Mouse (Mus musculus) mouse embryonic stem cell (cell line): ENCODE measurements around the gene Stx4a.
"Not testable (repeated sequence)": the region's sequence is repeated elsewhere in the genome, so short reads cannot be mapped to it uniquely, and the experiment has no call there.

Experiments
- in situ Hi-C, 2 experiments: fragments of 300-500 bp; cut with MboI; formaldehyde crosslinking; loops; 1 replicate in 1 of 2; 3 replicates in 1 of 2; pipeline ENCODE4 v1.14.3; 2019 to 2020; ENCODE audit warnings: low sequenced_read_pairs in 2 of 2, low pct_unique_long_range_greater_than_20kb in 1 of 2, mixed read lengths in 1 of 2; ENCODE audit not compliant: unreplicated experiment in 1 of 2

Stx4a gene

DNA sequence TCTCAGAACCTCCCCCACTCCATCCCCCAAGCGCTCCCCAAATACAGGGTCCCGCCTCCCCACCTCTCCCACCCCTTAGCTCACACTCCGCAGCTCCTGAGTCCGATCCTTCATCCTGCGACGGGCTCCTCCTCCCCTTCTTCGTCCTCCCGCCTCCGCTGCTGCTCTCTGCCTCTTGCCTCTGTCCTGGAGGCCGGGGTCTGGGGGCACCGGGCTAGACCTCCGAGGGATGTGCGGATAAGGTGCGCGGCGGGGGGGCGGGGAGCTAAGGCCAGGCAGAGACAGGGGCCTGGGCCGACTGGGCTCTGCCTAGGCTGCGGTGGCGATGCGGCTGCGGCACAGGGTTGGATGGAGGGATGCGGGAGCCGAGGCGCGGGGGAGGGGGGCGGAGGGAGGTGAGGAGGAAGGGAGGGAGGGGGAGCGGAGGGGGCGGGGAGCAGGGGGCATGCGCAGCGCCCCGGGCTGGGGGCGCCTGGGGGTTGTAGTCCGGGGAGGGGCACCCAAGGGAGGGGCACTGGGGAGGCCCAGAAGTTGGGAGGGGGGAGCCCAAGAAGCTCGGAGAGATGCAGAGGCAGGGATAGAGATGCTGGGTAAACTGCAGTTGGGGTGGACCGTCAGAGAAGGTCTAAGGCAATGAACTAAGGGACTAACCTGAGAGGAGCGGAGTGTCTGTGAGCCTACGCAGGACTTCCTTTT, at the start of gene Stx4a, which contains the start of gene Stx1b:
Gene Stx4a, plus strand, starts transcription at position 119 of the 696 bp plus-strand sequence.
Gene Stx1b, minus strand, starts transcription at position 374 of the 696 bp plus-strand sequence.
- in situ Hi-C loops, result no loop called here

DNA sequence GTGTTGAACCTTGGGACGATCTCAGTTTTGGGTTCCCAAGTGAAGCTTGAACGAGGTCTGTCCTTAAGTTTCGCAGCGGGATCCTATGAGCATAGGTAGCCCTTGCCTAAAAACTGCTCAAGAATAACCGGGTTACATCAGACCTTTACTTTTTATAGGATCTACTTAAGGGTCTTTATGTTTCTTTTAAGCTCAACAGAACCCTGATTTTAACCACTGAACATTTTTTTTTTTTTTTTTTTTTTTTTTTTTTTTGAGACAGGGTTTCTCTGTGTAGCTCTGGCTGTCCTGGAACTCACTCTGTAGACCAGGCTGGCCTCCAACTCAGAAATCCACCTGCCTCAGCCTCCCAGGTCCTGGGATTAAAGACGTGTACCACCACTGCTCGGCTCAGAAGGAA, 48.3 kb upstream of the Stx4a start:
- in situ Hi-C loops, result not testable (repeated sequence)

DNA sequence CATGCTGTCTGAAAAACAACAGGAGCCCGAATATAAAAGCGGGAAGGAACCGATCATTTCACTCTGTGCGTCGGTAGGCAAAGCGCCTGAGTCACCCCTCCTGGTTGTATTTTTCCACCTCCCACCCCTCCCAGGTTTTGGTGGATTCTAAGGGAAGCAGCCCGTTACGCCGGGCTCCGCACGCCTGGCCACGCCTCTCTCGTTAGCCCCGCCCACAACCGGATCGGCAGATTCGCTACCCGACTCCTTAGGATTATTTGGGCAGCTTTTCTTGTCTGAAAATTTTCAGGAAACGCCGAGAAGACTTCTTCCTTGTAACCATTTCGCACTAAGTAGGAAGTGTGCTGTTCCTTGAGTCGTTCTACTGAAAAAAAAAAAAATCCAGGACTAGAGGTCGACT, 47.7 kb upstream of the Stx4a start, which contains the start of gene Setd1a:
Gene Setd1a, plus strand, starts transcription at position 245 of the 400 bp plus-strand sequence.
- in situ Hi-C loops, result no loop called here

- in situ Hi-C loops, result no loop called here
Measured at GRCm38 (mm10) chr7:127776878-127777473, 47.1 kb upstream of the Stx4a start.

DNA sequence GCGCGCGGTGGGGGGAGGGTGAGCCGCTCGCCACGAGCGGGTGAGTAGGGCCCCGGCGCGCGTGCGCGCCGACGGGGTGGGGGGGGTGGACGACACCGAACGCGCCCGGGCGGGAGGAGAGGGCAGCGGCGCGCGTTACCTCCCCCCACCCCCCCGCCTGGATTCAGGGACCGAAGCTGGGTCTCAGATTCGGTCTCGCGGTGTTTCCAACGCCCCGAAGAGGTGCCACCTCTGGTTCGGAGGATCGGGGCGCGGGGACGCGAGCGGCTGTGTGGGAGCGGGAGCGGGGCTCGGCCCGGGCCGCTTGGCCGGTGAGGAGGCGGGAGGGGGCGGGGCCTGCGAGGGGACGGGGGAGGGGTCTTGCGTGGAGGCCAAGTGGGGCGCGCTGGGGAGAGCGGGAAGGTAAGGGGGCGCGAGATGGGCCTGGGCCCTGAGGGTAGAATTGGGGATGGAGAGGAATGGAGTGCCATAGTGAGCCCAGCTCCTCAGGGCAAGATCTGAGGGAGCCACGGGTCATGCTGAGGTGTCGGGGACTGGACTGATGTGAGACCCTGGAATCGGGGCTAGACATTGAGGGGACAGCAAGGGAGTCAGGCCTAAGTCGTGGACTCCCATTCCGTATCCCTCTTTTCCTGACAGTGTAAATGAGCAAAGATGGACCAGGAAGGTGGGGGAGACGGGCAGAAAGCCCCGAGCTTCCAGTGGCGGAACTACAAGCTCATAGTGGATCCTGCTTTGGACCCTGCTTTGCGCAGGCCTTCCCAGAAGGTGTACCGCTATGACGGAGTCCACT, 46.4 kb upstream of the Stx4a start:
- in situ Hi-C loops, result no loop called here

GRCm38 (mm10) chr7:127778350-127778749, 45.7 kb upstream of the Stx4a start:
- in situ Hi-C loops, result no loop called here

DNA sequence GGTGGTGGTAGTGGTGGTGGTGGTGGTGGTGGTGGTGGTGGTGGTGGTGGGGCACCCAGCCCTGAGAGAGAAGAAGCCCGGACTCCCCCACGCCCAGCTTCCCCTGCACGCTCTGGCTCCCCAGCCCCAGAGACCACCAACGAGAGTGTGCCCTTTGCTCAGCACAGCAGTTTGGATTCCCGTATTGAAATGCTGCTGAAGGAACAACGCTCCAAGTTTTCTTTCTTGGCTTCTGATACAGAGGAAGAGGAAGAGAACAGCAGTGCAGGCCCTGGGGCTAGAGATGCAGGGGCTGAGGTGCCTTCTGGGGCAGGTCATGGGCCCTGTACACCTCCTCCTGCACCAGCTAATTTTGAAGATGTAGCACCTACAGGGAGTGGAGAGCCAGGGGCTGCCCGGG, 38.8 kb upstream of the Stx4a start, which contains the start of gene Gm49388:
Gene Gm49388, plus strand, starts transcription at position 301 of the 400 bp plus-strand sequence.
- in situ Hi-C loops, result no loop called here

DNA sequence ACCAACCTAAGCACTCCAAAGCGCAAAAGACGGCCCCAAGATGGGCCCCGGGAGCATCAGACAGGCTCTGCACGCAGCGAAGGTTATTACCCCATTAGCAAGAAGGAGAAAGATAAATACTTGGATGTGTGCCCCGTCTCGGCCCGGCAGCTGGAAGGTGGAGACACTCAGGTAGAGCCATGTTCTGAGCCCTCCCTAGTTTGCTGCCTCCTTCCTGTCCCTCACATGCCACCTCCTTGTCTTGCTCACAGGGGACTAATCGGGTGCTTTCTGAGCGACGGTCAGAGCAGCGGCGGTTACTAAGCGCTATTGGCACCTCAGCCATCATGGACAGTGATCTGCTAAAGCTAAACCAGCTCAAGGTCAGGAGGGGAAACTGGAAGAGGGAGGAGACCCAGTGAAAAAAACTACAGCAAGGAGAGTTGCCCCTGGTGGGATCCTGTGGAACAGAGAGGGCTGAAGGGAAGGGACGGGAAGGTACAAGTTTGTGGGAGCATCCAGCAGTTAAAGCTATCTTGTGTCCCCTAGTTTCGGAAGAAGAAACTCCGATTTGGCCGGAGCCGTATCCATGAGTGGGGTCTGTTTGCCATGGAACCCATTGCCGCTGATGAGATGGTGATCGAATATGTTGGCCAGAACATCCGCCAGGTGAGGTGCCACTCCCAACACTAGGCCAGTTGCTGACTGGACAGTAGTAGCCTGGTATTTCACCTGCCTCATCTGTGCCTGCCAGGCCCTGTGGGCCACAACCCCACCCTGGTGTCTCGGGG, 26.8 kb upstream of the Stx4a start:
- in situ Hi-C loops, result no loop called here

DNA sequence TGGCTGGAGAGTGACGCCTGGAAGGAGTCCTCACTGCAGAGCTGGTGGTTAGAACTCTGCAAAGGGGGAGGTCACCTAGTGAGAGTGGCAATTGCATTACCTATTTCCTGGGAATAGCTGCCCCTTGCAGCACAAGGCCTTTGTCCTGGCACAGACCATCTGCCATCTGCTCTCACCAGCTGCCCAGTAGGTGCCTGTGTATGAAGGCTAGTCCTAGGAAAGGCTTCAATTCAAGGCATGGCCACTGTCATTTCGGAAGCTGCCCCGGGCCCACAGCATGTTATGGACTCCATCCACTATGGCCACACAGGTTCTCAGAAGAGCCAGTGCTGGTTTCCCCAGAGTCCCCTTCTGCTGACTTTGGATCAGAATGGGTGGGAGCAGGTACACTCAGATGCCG, 25.5 kb upstream of the Stx4a start:
- in situ Hi-C loops, result no loop called here

GRCm38 (mm10) chr7:127799211-127799610, 24.9 kb upstream of the Stx4a start:
- in situ Hi-C loops, result no loop called here

GRCm38 (mm10) chr7:127799738-127800137, 24.4 kb upstream of the Stx4a start:
- in situ Hi-C loops, result no loop called here

DNA sequence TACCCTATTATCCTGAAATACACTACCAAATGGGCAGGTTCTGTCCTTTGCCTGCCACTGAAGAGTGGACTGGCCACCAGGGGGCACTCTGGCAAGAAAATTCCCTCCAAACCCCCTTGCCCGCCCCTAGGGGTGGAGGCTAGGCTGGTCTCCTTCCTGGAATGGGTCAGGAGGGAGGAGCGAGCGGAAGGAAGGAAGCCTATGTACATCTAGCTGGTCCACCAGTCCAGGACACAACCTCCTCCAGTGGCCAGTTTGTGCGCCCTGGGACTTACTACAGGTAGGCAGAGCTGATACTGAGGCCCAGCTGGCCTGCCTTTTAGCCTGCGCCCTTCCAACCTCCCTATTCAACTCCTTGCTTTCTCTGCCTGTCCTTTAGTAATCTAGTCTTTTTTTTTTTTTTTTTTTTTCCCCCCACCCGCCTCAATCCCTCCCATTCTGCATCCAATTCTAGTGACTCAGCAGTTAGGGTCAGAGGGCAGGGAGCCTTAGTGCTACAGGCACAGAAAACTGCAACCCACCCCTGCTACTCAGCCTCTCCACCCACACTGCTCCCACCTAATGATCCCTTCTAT, 23.6 kb upstream of the Stx4a start, which contains the start of gene Hsd3b7:
Gene Hsd3b7, plus strand, starts transcription at position 170 of the 575 bp plus-strand sequence.
- in situ Hi-C loops, result no loop called here

GRCm38 (mm10) chr7:127801010-127801621, 23.0 kb upstream of the Stx4a start:
- in situ Hi-C loops, result no loop called here

DNA sequence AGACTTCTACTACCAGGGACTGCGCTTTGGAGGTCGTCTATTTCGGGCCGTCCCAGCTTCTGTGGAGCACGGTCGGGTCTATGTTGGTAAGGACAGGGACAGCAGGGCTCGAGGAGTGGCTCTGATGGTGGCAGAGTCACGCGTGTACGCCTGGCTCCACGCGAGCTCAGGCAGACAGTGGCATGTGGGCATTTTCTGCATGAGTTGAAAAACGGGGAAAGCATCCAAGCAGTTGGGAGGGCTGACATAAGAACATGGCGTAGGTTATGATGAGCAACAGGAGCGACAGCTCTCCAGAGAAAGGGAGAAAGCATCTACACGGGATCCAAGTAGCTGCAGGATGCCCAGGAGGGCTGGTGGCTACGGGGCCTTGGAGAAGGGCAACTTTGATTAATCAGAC, 21.8 kb upstream of the Stx4a start:
- in situ Hi-C loops, result no loop called here

GRCm38 (mm10) chr7:127808821-127809220, 15.3 kb upstream of the Stx4a start:
- in situ Hi-C loops, result no loop called here

GRCm38 (mm10) chr7:127809846-127810245, 14.2 kb upstream of the Stx4a start:
- in situ Hi-C loops, result no loop called here

GRCm38 (mm10) chr7:127810650-127811049, 13.4 kb upstream of the Stx4a start:
- in situ Hi-C loops, result no loop called here

DNA sequence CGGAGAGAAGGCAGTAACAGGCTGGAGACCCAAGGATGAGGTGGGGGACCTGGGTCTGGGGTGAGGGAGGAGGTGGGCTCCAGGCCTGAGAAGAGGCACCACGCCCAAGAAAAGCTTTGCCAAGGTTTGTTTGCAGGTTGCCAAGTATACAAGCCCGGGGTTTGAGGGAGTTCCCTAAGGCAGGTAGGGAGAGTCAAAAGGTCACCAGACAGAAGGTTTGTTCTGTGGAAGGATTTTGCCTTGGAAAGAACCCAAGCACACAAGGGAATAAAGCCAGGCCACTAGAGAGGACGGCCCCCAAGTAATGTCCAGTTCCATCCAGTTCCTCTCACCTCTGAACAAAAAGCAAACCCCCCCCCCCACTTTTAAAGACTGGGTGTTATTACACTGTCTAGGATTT, 12.9 kb upstream of the Stx4a start:
- in situ Hi-C loops, result no loop called here
